Mouse (Mus musculus): ENCODE measurements around the gene Cyp26c1. TPM values are rescaled to one million over a fixed set of nuclear protein-coding genes. Genes with fewer than 3 reads are reported as not detected.

The Cyp26c1 gene
- polyA plus RNA-seq, 1 experiment from 2014 or later = not detected

Other genes with a start within 250 kb of the Cyp26c1 start
- 21.7 and 23.8 TPM in 2 replicates for gene Exoc6, start 135.2 kb upstream of the Cyp26c1 start, polyA plus RNA-seq (2015; fragmentation: Nextera tagmentation; extraction: Ambion mirVana)
- gene Cyp26a1, start 12.2 kb downstream of the Cyp26c1 start, polyA plus RNA-seq (2015; fragmentation: Nextera tagmentation; extraction: Ambion mirVana) = 0.45 and 0.82 TPM in 2 replicates